Mouse (Mus musculus) cerebellum, adult 2 months (tissue): Measurements from ENCODE around the gene Atad5. TPM values are rescaled to one million over a fixed set of nuclear protein-coding genes. Genes with fewer than 3 reads are reported as not detected.

Experiments
- DNase-seq, 2 experiments: peaks; one replicate each; pipeline ENCODE4 v3.0.0; 2021
- H3K27ac ChIP-seq: fragments of 200-500 bp; 2 replicates; pipeline ENCODE4 v1.5.1; 2012; ENCODE audit warnings: low read length, control low read depth, inconsistent platforms; ENCODE audit not compliant: insufficient read depth
- H3K27me3 ChIP-seq: fragments of 200-500 bp; 2 replicates; pipeline ENCODE4 v1.6.1; 2012; ENCODE audit warnings: inconsistent platforms, mild to moderate bottlenecking, low read length, moderate library complexity; ENCODE audit not compliant: control insufficient read depth, insufficient read depth
- H3K4me1 ChIP-seq: fragments of 200-500 bp; 2 replicates; pipeline ENCODE4 v1.6.1; 2011; ENCODE audit warnings: low read length; ENCODE audit not compliant: control insufficient read depth, insufficient read depth
- H3K4me3 ChIP-seq: fragments of 200-500 bp; replicated peaks from 2 replicates; pipeline ENCODE3; 2011; ENCODE audit warnings: mild to moderate bottlenecking, low read depth, low read length, control low read depth; ENCODE audit not compliant: insufficient read depth
- CTCF ChIP-seq: fragments of 200-500 bp; IDR thresholded peaks from 2 replicates; pipeline ENCODE4 v1.5.1; 2011; ENCODE audit warnings: low read depth, mild to moderate bottlenecking, control low read depth, low read length, moderate library complexity, borderline replicate concordance; ENCODE audit not compliant: insufficient read depth
- POLR2A ChIP-seq: fragments of 200-500 bp; IDR thresholded peaks from 2 replicates; pipeline ENCODE4 v1.6.1; 2011; ENCODE audit warnings: low read length, control low read depth, borderline replicate concordance; ENCODE audit not compliant: insufficient read depth
- WGBS: fragments of 180-500 bp; shearing (Covaris S2); methylation state at CpG from one replicate; pipeline ENCODE4 v1.1.7; 2018; 5-methylcytosine and 5-hydroxymethylcytosine counted together
- polyA plus RNA-seq: library from polyadenylated mRNA; depleted of rRNA; stranded (reverse); fragments of >200 nt; gene quantifications from 2 replicates; pipeline ENCODE4 v1.2.3, GENCODE M21; 2012

Gene Atad5
- polyA plus RNA-seq, 1 experiment: 3.7 TPM

DNA sequence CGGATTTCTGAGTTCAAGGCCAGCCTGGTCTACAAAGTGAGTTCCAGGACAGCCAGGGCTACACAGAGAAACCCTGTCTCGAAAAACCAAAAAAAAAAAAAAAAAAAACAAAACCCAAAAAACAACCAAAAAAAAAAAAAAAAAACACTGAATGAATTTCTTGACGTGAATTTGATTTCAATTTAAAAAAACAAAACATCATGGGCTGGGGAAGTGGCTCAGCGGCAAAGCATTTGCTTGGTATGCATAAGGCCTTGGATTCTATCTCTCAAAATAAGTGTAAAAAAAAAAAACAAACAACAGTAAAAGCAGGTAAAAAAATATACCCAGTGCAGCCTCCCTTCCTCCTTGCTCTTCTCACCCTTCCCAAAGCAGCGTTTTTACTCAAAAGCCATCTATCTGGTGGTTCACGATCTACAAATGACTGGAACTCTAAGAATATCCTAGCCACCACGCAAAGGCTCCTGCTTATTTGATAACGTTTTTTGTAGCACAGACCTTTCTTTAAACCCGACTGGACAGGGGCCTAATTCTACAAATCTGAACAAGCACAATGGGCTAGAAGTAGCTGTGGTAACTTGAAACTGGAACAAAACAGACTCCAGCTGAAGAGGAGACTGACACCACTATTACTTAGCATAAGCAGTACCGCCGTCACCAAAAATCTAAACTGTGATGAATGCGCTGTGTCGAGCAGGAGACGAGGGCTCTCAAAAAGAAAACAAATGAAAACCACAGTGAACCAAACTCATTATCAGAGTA, 11.2 kb upstream of the Atad5 start:
- no peak overlapping the region for H3K4me3 ChIP-seq
- WGBS: 86% methylated on average over 14 of the region's 14 CpGs

DNA sequence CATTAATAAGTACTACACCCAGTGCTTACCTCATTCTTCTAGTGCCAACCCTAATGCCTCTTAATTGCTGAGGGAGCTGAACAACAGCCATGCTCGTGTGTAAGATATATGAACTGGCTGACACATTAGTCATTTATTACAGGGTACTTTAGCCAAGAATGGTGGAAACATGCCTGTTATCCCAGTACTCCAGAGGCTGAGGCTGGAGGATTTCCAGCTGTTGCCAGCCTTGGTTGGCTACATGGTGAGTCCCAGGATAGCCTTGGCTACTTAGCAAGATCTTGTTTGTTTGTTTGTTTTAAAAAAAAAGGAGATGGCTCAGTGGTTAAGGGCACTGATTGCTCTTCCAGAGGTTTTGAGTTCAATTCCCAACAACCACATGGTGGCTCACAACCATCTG, 10.4 kb upstream of the Atad5 start:
- DNase-seq: no peak
- H3K27me3 ChIP-seq: no peaks in the 10 kb centered on the region
- TF ChIP-seq POLR2A (no peak), CTCF (no peak)
- no peak overlapping the region for H3K27ac ChIP-seq
- WGBS: 49% methylated on average over 1 of the region's 1 CpGs
- H3K4me1 ChIP-seq: no peaks in the 10 kb centered on the region
- H3K4me3 ChIP-seq: no peak overlapping the region

More for the DNA sequence above, 11.2 kb upstream of the Atad5 start:
- H3K27ac ChIP-seq: no peak overlapping the region
- no peaks in the 10 kb centered on the region for H3K27me3 ChIP-seq
- no peak for DNase-seq
- H3K4me1 ChIP-seq: no peaks in the 10 kb centered on the region
- no peak for TF ChIP-seq POLR2A
- no peak for TF ChIP-seq CTCF

DNA sequence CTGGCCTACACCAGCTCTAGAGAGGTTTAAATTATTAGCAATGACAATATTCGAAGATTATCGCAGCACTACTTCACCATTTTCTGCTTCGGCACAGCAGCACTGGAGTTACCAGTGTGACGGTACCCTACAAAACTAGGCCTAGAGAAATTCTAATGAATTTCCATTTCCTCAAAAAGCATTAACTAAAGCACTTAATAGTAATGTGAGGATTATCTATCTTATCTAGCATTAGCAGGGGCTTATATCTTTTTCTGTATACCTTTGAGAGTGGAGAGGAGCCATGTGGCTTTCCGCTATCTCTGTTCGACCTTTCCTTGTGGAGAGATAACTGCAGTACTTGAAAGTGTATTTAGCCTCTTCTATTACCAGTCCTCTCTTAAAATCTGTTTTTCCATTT, 9.4 kb upstream of the Atad5 start:
- Histone ChIP-seq H3K27me3 (no peaks in the 10 kb centered on the region), H3K27ac (no peak overlapping the region; the same call in 1 of the 2 replicates), H3K4me1 (no peaks in the 10 kb centered on the region), H3K4me3 (peak overlapping the region; percentile 82)
- TF ChIP-seq CTCF (no peak), POLR2A (no peak)
- WGBS: 74% methylated on average over 6 of the region's 6 CpGs
- DNase-seq: no peak

DNA sequence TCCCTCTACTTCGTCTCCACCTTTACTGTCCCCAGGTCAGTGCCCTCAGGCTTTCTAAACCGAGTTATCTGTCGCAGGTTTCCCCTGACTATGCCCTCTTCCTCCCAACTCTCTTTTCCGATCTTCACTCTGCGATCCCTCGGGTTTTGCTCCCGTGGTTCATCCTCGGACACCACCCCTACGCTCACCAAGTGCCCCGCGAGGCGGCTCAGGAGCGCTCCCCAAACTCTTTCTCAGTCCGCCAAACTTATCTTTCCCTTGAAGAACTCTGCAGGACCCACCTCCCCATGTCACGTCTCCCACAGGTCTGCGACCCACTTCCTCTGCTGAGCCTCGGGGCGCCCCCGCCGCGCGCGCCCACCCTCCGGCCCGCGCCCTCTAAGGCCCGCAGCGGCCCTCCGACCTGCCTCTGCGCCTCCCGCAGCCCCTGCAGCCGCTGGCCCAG, 8.8 kb upstream of the Atad5 start:
- Histone ChIP-seq H3K4me1 (no peaks in the 10 kb centered on the region), H3K4me3 (peak overlapping the region; percentile 82), H3K27me3 (no peaks in the 10 kb centered on the region), H3K27ac (peak overlapping the region; percentile 86)
- no peak for DNase-seq
- 1% methylated on average over 31 of the region's 32 CpGs for WGBS
- no peak for TF ChIP-seq CTCF
- TF ChIP-seq POLR2A: no peak

DNA sequence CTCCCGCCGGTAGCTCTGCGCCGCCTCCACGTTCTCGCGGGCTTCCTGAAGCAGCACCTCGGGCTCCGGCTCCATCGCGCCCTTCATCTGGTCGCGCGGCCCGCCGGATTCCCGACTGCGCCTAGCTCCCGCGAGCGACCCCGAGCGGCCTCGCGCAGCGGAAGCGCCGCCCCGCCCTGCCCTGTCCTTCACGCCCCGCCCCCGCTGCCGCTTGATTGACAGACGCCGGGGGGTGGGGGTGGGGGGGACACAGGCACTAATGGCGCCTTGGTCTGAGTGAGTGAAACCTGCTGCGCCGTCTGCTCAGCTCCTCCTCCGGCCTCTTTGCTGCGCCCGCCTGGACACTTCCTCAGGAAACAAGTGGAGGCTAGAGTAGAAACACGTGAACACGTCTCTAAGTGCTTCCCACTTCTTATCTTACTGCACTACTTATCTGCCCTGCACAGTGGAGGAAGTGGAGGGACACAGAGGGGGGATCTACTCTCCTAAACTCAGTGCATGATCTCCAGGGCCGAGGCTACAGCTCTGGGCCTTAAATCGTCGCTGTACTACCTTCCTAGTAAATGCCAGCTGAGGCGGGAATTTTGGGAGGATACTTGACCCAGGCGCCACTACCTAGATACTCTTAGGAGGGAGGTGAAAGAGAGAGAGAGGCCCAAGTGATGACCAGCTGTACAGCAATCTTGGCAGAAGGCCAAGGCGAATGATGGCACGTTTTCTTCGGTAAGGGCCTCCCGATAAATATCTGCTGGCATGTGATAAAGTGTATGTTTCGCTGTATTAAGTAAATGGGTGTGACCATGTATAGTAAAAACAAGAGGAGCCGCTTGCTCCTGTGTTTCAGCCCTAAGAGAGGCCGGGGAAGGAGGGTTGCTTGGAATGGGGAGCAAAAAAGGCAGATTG, 8.1 kb upstream of the Atad5 start, which contains the start of gene Crlf3:
TSS of gene Crlf3 (minus strand) at position 166 of the 903 bp plus-strand sequence.
- WGBS: 3% methylated on average over 55 of the region's 55 CpGs
- peak within 1 kb of the TSS; percentile 86 for H3K27ac ChIP-seq
- DNase-seq: peak; percentile 92
- no peak for TF ChIP-seq CTCF
- TF ChIP-seq POLR2A: peak; percentile 77
- no peaks in the 10 kb centered on the region for H3K4me1 ChIP-seq
- H3K4me3 ChIP-seq: peak within 1 kb of the TSS; percentile 82
- no peaks in the 10 kb centered on the region for H3K27me3 ChIP-seq

DNA sequence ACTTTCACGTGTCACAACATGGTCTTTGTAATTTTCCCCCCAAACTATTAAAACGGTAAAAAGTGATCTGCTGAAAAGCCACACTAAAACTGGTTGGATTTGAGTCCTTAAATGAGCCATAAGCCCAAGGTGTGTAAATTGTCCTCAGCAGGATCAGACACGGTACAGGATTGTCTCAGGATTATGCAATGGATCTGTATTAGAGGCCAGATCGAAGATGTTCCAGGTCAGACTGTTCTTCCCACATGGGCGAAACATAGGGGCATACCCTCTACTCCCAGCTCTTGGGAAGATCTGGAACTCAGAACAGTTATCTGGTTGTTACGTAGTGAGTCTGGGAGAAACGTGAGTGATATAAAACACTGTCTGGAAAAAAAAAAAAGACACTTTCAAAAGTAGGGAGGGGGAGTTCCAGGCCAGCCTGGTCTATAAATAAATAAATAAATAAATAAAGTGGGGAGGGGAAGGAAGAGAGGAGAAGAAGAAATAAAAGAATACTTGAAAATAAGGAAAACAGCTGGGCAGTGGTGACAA, 7.3 kb upstream of the Atad5 start:
- H3K4me3 ChIP-seq: no peak overlapping the region
- no peak overlapping the region for H3K27ac ChIP-seq
- no peak for DNase-seq
- WGBS: 83% methylated on average over 7 of the region's 7 CpGs
- no peaks in the 10 kb centered on the region for H3K4me1 ChIP-seq
- H3K27me3 ChIP-seq: no peaks in the 10 kb centered on the region
- TF ChIP-seq CTCF: no peak
- no peak for TF ChIP-seq POLR2A

DNA sequence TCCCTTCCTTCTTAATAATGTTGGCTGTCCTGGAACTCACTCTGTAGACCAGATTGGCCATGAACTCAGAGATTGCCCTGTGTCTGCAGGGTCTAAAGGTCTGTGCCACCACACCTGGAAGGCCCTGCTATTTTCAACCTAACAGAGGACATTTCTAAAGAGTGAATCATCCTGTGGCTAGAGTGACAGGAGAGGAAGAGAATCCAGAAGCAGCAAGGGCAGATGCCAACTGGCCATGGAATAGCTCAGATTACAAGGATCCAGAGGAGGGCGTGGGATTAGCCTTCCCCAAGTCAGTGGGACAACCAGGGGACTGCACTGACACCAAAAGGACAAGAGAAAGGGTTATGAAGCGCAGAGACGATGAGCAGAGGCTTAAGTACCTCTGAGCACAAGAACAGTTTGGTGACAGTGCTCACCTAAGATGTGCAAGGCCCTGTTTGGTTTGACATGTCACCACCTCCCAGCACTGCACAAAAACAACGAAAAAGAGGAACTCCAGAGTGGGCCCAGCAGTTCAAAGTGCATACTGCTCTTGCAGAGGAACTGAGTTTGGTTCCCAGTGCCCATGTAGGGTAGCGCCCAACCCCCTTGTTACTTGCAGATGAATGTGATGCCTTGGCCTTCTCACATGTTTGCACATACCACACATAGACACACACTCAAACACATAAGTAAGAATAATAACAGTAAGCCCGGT, 3.7 kb upstream of the Atad5 start:
- no peaks in the 10 kb centered on the region; the same call in 1 of the 2 replicates for H3K4me1 ChIP-seq
- no peak for DNase-seq
- no peak overlapping the region for H3K27ac ChIP-seq
- 72% methylated on average over 6 of the region's 6 CpGs for WGBS
- no peaks in the 10 kb centered on the region for H3K27me3 ChIP-seq
- no peak overlapping the region for H3K4me3 ChIP-seq
- TF ChIP-seq POLR2A (no peak), CTCF (no peak)
